Mouse (Mus musculus): ENCODE results near the gene Samd8.

- TF ChIP-seq CTCF (IDR thresholded peaks at IDR 0.05; ENCODE audit: extremely low read depth, insufficient read depth, insufficient read length, insufficient replicate concordance) (no peak), POLR2A (IDR thresholded peaks at IDR 0.05; ENCODE audit: low read depth, low read length) (no peak)
Observed at GRCm38 (mm10) chr14:21733131-21733905, 17.0 kb upstream of the Samd8 start.
